Mouse (Mus musculus): ENCODE data around the gene Cdon. TPM values are rescaled to one million over a fixed set of nuclear protein-coding genes. Genes with fewer than 3 reads are reported as not detected.
"Not testable (repeated sequence)": the region's sequence is repeated elsewhere in the genome, so short reads cannot be mapped to it uniquely, and the experiment has no call there.

The Cdon gene
- total and polyA plus RNA-seq, 3 experiments = 1.0 to 1.5 TPM; not detected in 1

DNA sequence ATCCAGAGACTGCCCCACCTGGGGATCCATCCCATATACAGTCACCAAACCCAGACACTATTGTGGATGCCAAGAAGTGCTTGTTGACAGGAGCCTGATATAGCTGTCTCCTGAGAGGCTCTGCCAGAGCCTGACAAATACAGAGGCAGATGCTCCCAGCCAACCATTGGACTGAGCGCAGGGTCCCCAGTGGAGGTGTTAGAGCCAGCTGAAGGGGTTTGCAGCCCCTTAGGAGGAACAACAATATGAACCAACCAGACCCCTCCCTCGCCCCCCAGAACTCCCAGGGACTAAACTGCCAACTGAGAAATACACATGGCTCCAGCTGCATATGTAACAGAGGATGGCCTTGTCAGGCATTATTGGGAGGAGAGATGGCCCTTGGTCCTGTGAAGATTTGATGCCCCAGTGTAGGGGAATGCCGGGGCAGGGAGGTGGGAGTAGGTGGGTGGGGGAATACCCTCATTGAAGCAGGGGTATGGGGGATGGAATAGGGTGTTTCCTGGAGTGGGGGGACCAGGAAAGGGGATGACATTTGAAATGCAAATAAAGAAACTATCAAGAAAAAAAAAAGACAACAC is 11.9 kb downstream of the Cdon start:
- not testable (repeated sequence) for DNase-seq (ENCODE audit: low read depth, low spot score); H3K4me1 ChIP-seq (ENCODE audit: control insufficient read depth in 1 of 2, insufficient read depth in 2 of 2, low read length in 2 of 2); H3K36me3 ChIP-seq (ENCODE audit: control insufficient read depth in 1 of 2, insufficient read depth in 2 of 2, low read length in 2 of 2); H3K27ac ChIP-seq (ENCODE audit: control insufficient read depth, low read depth, low read length); H3K79me2 ChIP-seq (ENCODE audit: control insufficient read depth, insufficient read depth, low read length, poor library complexity); H3K9ac ChIP-seq (ENCODE audit: control insufficient read depth, low read depth, low read length, poor library complexity, severe bottlenecking); H3K4me3 ChIP-seq (ENCODE audit: control insufficient read depth in 1 of 2, insufficient read depth in 1 of 2, low read depth in 2 of 2, low read length in 2 of 2); H3K9me3 ChIP-seq (replicated peaks; ENCODE audit: insufficient read depth, low read length); H3K27me3 ChIP-seq (ENCODE audit: control insufficient read depth in 1 of 2, insufficient read depth in 2 of 2, low read length in 2 of 2)

DNA sequence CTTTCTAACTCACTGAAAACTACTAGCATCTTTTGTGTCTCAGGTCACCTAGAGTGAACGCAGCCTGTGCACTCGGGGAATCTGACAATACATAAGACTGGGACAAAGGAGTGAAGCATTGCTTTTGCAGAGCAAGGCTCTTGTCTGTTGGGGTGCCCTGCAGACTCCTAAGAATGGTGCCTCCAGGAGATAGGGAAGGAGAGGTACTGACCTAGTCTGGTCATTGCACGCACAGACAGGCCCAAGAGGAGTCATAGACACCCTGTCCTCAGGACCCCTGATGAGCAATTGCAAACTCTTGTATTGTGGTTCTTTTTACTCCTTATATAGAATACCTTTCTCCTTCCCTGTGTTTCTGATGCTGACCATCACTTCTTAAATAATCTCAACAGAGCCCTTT is 13.4 kb downstream of the Cdon start:
- Histone ChIP-seq H3K4me3 (ENCODE audit: control insufficient read depth in 1 of 2, insufficient read depth in 1 of 2, low read depth in 2 of 2, low read length in 2 of 2) (no peak overlapping the region), H3K9ac (ENCODE audit: control insufficient read depth, low read depth, low read length, poor library complexity, severe bottlenecking) (no peak overlapping the region), H3K9me3 (replicated peaks; ENCODE audit: insufficient read depth, low read length) (no peaks in the 10 kb centered on the region), H3K27me3 (ENCODE audit: control insufficient read depth in 1 of 2, insufficient read depth in 2 of 2, low read length in 2 of 2) (no peaks in the 10 kb centered on the region), H3K4me1 (ENCODE audit: control insufficient read depth in 1 of 2, insufficient read depth in 2 of 2, low read length in 2 of 2) (no peaks in the 10 kb centered on the region), H3K27ac (ENCODE audit: control insufficient read depth, low read depth, low read length) (no peak overlapping the region), H3K79me2 (ENCODE audit: control insufficient read depth, insufficient read depth, low read length, poor library complexity) (no peaks in the 10 kb centered on the region), H3K36me3 (ENCODE audit: control insufficient read depth in 1 of 2, insufficient read depth in 2 of 2, low read length in 2 of 2) (no peaks in the 10 kb centered on the region)
- TF ChIP-seq NRF1 (IDR thresholded peaks at IDR 0.05; ENCODE audit: insufficient read depth, low read depth, low read length, poor library complexity, severe bottlenecking) = no peak
- TF ChIP-seq RAD21 (IDR thresholded peaks at IDR 0.05; ENCODE audit: low read depth, low read length) = no peak
- TF ChIP-seq TAL1 (IDR thresholded peaks at IDR 0.05; ENCODE audit: low read length) = no peak
- no peak for DNase-seq (ENCODE audit: low read depth, low spot score)

DNA sequence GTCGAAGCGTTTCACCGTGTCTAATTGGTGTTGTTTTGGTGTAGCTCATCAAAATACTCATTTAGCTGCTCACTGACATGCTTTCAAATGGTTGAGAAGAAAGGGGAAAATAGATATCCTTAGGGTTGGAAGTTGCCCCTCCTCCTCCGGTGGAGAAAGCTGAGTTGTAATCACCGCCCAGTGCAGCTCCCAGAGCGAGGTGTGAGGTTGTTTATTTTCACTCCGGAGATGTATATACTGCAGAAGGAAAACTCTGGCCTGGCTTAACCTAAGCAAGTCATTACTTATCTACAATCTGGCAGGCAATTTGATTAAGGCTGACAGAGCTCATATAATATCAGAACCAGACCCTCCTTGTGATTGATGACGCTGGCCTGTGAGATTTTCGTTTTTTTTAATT is 14.6 kb downstream of the Cdon start:
- no peaks in the 10 kb centered on the region for H3K4me1 ChIP-seq (ENCODE audit: control insufficient read depth in 1 of 2, insufficient read depth in 2 of 2, low read length in 2 of 2)
- H3K79me2 ChIP-seq (ENCODE audit: control insufficient read depth, insufficient read depth, low read length, poor library complexity) = no peaks in the 10 kb centered on the region
- no peak overlapping the region for H3K9ac ChIP-seq (ENCODE audit: control insufficient read depth, low read depth, low read length, poor library complexity, severe bottlenecking)
- DNase-seq (ENCODE audit: low read depth, low spot score) = no peak
- H3K27me3 ChIP-seq (ENCODE audit: control insufficient read depth in 1 of 2, insufficient read depth in 2 of 2, low read length in 2 of 2) = no peaks in the 10 kb centered on the region
- no peak overlapping the region for H3K27ac ChIP-seq (ENCODE audit: control insufficient read depth, low read depth, low read length)
- no peaks in the 10 kb centered on the region for H3K36me3 ChIP-seq (ENCODE audit: control insufficient read depth in 1 of 2, insufficient read depth in 2 of 2, low read length in 2 of 2)
- no peak overlapping the region for H3K4me3 ChIP-seq (ENCODE audit: control insufficient read depth in 1 of 2, insufficient read depth in 1 of 2, low read depth in 2 of 2, low read length in 2 of 2)
- H3K9me3 ChIP-seq (replicated peaks; ENCODE audit: insufficient read depth, low read length) = no peaks in the 10 kb centered on the region
- no peak for TF ChIP-seq GATA1 (IDR thresholded peaks at IDR 0.05; ENCODE audit: low read depth, low read length)
- no peak for TF ChIP-seq SMC3 (IDR thresholded peaks at IDR 0.05; ENCODE audit: low read depth, low read length)
- no peak for TF ChIP-seq POLR2AphosphoS5 (IDR thresholded peaks at IDR 0.05; ENCODE audit: borderline replicate concordance, low read depth, low read length)
- TF ChIP-seq MXI1 (IDR thresholded peaks at IDR 0.05; ENCODE audit: low read depth, low read length) = no peak
- TF ChIP-seq RCOR1 (IDR thresholded peaks at IDR 0.05; ENCODE audit: low read depth, low read length) = no peak
- no peak for TF ChIP-seq MAX (IDR thresholded peaks at IDR 0.05; ENCODE audit: low read length)
- no peak for TF ChIP-seq HCFC1 (IDR thresholded peaks at IDR 0.05; ENCODE audit: low read depth, low read length)
- no peak for TF ChIP-seq ELF1 (IDR thresholded peaks at IDR 0.05; ENCODE audit: low read depth, low read length)
- TF ChIP-seq NRF1 (IDR thresholded peaks at IDR 0.05; ENCODE audit: insufficient read depth, low read depth, low read length, poor library complexity, severe bottlenecking) = no peak
- no peak for TF ChIP-seq ZMIZ1 (IDR thresholded peaks at IDR 0.05; ENCODE audit: low read depth, low read length)
- no peak for TF ChIP-seq TCF12 (IDR thresholded peaks at IDR 0.05; ENCODE audit: low read depth, low read length)
- TF ChIP-seq MAFK (IDR thresholded peaks at IDR 0.05; ENCODE audit: borderline replicate concordance, low read depth, low read length) = no peak
